Mouse (Mus musculus) forebrain, embryonic 16.5 days (tissue): Measurements from ENCODE around the gene Thnsl1. TPM values are rescaled to one million over a fixed set of nuclear protein-coding genes. Genes with fewer than 3 reads are reported as not detected.
"Not testable (repeated sequence)": the region's sequence is repeated elsewhere in the genome, so short reads cannot be mapped to it uniquely, and the experiment has no call there.

Experiments
- ATAC-seq: fragments of 200-750 bp; cut with Nextera tagmentation; 2 replicates; pipeline ENCODE4 v1.8.0; 2017; ENCODE audit warnings: mild to moderate bottlenecking, moderate library complexity
- H3K27ac ChIP-seq: fragments of 300-500 bp; sonication (generic); 2 replicates; pipeline ENCODE4 v1.5.1; 2014; ENCODE audit warnings: low read length, control low read depth
- H3K27me3 ChIP-seq: fragments of 300-500 bp; sonication (generic); replicated peaks from 2 replicates; pipeline ENCODE4 v1.6.1; 2014; ENCODE audit warnings: low read length; ENCODE audit not compliant: control insufficient read depth, insufficient read depth
- H3K36me3 ChIP-seq: fragments of 300-500 bp; sonication (generic); 2 replicates; pipeline ENCODE4 v1.6.1; 2014; ENCODE audit not compliant: control insufficient read depth, insufficient read depth
- H3K4me1 ChIP-seq: fragments of 300-500 bp; sonication (generic); replicated peaks from 2 replicates; pipeline ENCODE4 v1.6.1; 2014; ENCODE audit warnings: low read length; ENCODE audit not compliant: control insufficient read depth, insufficient read depth
- H3K4me2 ChIP-seq: fragments of 300-500 bp; sonication (generic); 2 replicates; pipeline ENCODE4 v1.6.1; 2014; ENCODE audit warnings: mild to moderate bottlenecking, low read length, control low read depth
- H3K4me3 ChIP-seq: fragments of 300-500 bp; sonication (generic); replicated peaks from 2 replicates; pipeline ENCODE4 v1.5.1; 2014; ENCODE audit warnings: mild to moderate bottlenecking, low read length, control low read depth
- H3K9ac ChIP-seq: fragments of 300-500 bp; sonication (generic); replicated peaks from 2 replicates; pipeline ENCODE4 v1.6.1; 2014; ENCODE audit warnings: low read depth, low read length, control low read depth
- H3K9me3 ChIP-seq: fragments of 300-500 bp; sonication (generic); 2 replicates; pipeline ENCODE4 v1.6.1; 2016; ENCODE audit warnings: low read length; ENCODE audit not compliant: control insufficient read depth
- WGBS: fragments of 180-500 bp; shearing (Covaris S2); extraction: QIAGEN DNeasy Blood & Tissue Kit; methylation state at CpG from one replicate; pipeline ENCODE4 v1.1.7; 2014; 5-methylcytosine and 5-hydroxymethylcytosine counted together
- polyA plus RNA-seq: library from polyadenylated mRNA; unstranded; fragments of >200 nt; fragmentation: Nextera tagmentation; extraction: Ambion mirVana; gene quantifications from 2 replicates; pipeline ENCODE4 v1.2.1, GENCODE M21; 2015

Thnsl1 gene
- polyA plus RNA-seq, 1 experiment from 2014 or later = 25.4 TPM

GRCm38 (mm10) chr2:21230276-21230675, 24.8 kb downstream of the Thnsl1 start:
- H3K4me1 ChIP-seq = no peaks in the 10 kb centered on the region
- no peaks in the 10 kb centered on the region for H3K9me3 ChIP-seq
- no peaks in the 10 kb centered on the region for H3K36me3 ChIP-seq
- WGBS = 80% methylated on average over 2 of the region's 2 CpGs
- H3K4me2 ChIP-seq = no peak overlapping the region
- no peak for ATAC-seq
- no peaks in the 10 kb centered on the region for H3K27me3 ChIP-seq
- H3K27ac ChIP-seq = no peak overlapping the region
- H3K9ac ChIP-seq = no peak overlapping the region
- no peak overlapping the region for H3K4me3 ChIP-seq

GRCm38 (mm10) chr2:21231147-21231546, 25.6 kb downstream of the Thnsl1 start:
- Histone ChIP-seq H3K4me1 (no peaks in the 10 kb centered on the region), H3K27ac (no peak overlapping the region), H3K9ac (no peak overlapping the region), H3K9me3 (no peaks in the 10 kb centered on the region), H3K27me3 (no peaks in the 10 kb centered on the region), H3K4me2 (no peak overlapping the region), H3K36me3 (no peaks in the 10 kb centered on the region), H3K4me3 (no peak overlapping the region)
- 82% methylated on average over 3 of the region's 3 CpGs for WGBS
- no peak for ATAC-seq

GRCm38 (mm10) chr2:21234871-21235648, 29.5 kb downstream of the Thnsl1 start:
- H3K36me3 ChIP-seq = no peaks in the 10 kb centered on the region
- no peaks in the 10 kb centered on the region for H3K4me1 ChIP-seq
- no peak overlapping the region for H3K4me2 ChIP-seq
- H3K4me3 ChIP-seq = no peak overlapping the region
- H3K9me3 ChIP-seq = no peaks in the 10 kb centered on the region
- H3K9ac ChIP-seq = no peak overlapping the region
- ATAC-seq = no peak
- no peak overlapping the region for H3K27ac ChIP-seq
- 85% methylated on average over 9 of the region's 9 CpGs for WGBS
- no peaks in the 10 kb centered on the region for H3K27me3 ChIP-seq

- no peak for ATAC-seq
- H3K4me2 ChIP-seq = no peak overlapping the region
- H3K4me3 ChIP-seq = no peak overlapping the region
- no peaks in the 10 kb centered on the region for H3K4me1 ChIP-seq
- H3K27ac ChIP-seq = no peak overlapping the region
- H3K27me3 ChIP-seq = no peaks in the 10 kb centered on the region
- H3K9me3 ChIP-seq = no peaks in the 10 kb centered on the region
- H3K9ac ChIP-seq = no peak overlapping the region
- no peaks in the 10 kb centered on the region for H3K36me3 ChIP-seq
- 93% methylated on average over 4 of the region's 4 CpGs for WGBS
These were observed 30.4 kb downstream of the Thnsl1 start for GRCm38 (mm10) chr2:21235844-21236386.

- Histone ChIP-seq H3K36me3 (no peaks in the 10 kb centered on the region), H3K4me2 (no peak overlapping the region), H3K4me3 (no peak overlapping the region), H3K9ac (no peak overlapping the region), H3K4me1 (no peaks in the 10 kb centered on the region), H3K9me3 (no peaks in the 10 kb centered on the region), H3K27me3 (no peaks in the 10 kb centered on the region), H3K27ac (no peak overlapping the region)
- WGBS = 78% methylated on average over 5 of the region's 5 CpGs
- ATAC-seq = no peak
These were observed 31.3 kb downstream of the Thnsl1 start for GRCm38 (mm10) chr2:21236846-21237245.

- not testable (repeated sequence) for H3K4me2 ChIP-seq, H3K9ac ChIP-seq, H3K27ac ChIP-seq, H3K9me3 ChIP-seq, H3K36me3 ChIP-seq, H3K4me1 ChIP-seq, ATAC-seq, H3K4me3 ChIP-seq, H3K27me3 ChIP-seq
- WGBS = 89% methylated on average over 4 of the region's 6 CpGs
These were observed 38.6 kb downstream of the Thnsl1 start for GRCm38 (mm10) chr2:21244104-21244503.

GRCm38 (mm10) chr2:21244986-21245385, 39.5 kb downstream of the Thnsl1 start:
- WGBS = 48% methylated on average over 4 of the region's 4 CpGs
- Histone ChIP-seq H3K9ac (no peak overlapping the region), H3K27ac (no peak overlapping the region), H3K27me3 (no peaks in the 10 kb centered on the region), H3K36me3 (no peaks in the 10 kb centered on the region), H3K4me3 (no peak overlapping the region), H3K4me1 (no peaks in the 10 kb centered on the region), H3K9me3 (no peaks in the 10 kb centered on the region), H3K4me2 (no peak overlapping the region)
- ATAC-seq = no peak

- Histone ChIP-seq H3K4me3 (no peak overlapping the region), H3K4me1 (no peaks in the 10 kb centered on the region), H3K27ac (no peak overlapping the region), H3K9ac (no peak overlapping the region), H3K27me3 (no peaks in the 10 kb centered on the region), H3K36me3 (no peaks in the 10 kb centered on the region), H3K9me3 (no peaks in the 10 kb centered on the region), H3K4me2 (no peak overlapping the region)
- ATAC-seq = no peak
- 96% methylated on average over 2 of the region's 2 CpGs for WGBS
These were observed 40.1 kb downstream of the Thnsl1 start for GRCm38 (mm10) chr2:21245477-21246102.

GRCm38 (mm10) chr2:21253644-21254043, 48.1 kb downstream of the Thnsl1 start:
- Histone ChIP-seq H3K9me3 (no peaks in the 10 kb centered on the region), H3K36me3 (no peaks in the 10 kb centered on the region), H3K4me1 (no peaks in the 10 kb centered on the region), H3K4me2 (no peak overlapping the region), H3K27ac (no peak overlapping the region), H3K27me3 (no peaks in the 10 kb centered on the region), H3K4me3 (no peak overlapping the region), H3K9ac (no peak overlapping the region)
- WGBS = 69% methylated on average over 3 of the region's 3 CpGs
- ATAC-seq = no peak
